In genomic region chr1:118981943-118982804, GRCm38 (mm10) we compare ENCODE assay signal across 9 mouse cellular contexts.
DNase-seq lines count a peak whose midpoint lies in the region; ATAC-seq and TF ChIP-seq lines count a peak whose summit lies in the region.
"Had no signal": no experiment of that assay in that cellular context is flagged by ENCODE, and none has a peak within 500 bp of the region (broad histone marks: within the 10 kb centered on the region; RNA-seq: fewer than 3 reads in every experiment).

No protein-coding gene starts in this region.

- peak; percentile 90 for ATAC-seq in embryonic facial prominence, embryonic 15.5 days (ENCODE audit: insufficient number of reproducible peaks, low FRiP score, low TSS enrichment, low read depth)
- peak; percentile 74 for ATAC-seq in heart, embryonic 12.5 days (ENCODE audit: insufficient number of reproducible peaks, low FRiP score)
- peak; percentile 90 for ATAC-seq in lung, embryonic 14.5 days (ENCODE audit: insufficient read depth)

- peak overlapping the region; percentile 26 for H3K4me3 ChIP-seq in embryonic facial prominence, embryonic 15.5 days (replicated peaks)
- H3K4me3 ChIP-seq in heart, embryonic 12.5 days: peak overlapping the region; percentile 11; the same call in 1 of the 2 replicates
- peak overlapping the region; percentile 2 for H3K4me3 ChIP-seq in lung, embryonic 14.5 days (ENCODE audit: low read depth, low read length)
- H3K4me3 ChIP-seq: erythroblast, embryonic 14.5 days had no signal

- H3K27ac ChIP-seq in embryonic facial prominence, embryonic 15.5 days (replicated peaks): peak overlapping the region; percentile 91
- H3K27ac ChIP-seq in heart, embryonic 12.5 days (ENCODE audit: poor library complexity, severe bottlenecking): peak overlapping the region; percentile 55
- peak overlapping the region; percentile 92 for H3K27ac ChIP-seq in lung, embryonic 14.5 days (ENCODE audit: low read depth)

- H3K4me1 ChIP-seq in embryonic facial prominence, embryonic 15.5 days: peaks cover 91% of the 10 kb centered on the region
- peaks cover 49% of the 10 kb centered on the region for H3K4me1 ChIP-seq in heart, embryonic 12.5 days (replicated peaks)
- H3K4me1 ChIP-seq in lung, embryonic 14.5 days (ENCODE audit: insufficient read depth): peaks cover 25% of the 10 kb centered on the region; the same call in 1 of the 2 replicates

- 12% methylated on average over 16 of the region's 16 CpGs for WGBS in embryonic facial prominence, embryonic 15.5 days
- WGBS in heart, embryonic 12.5 days: 29% methylated on average over 16 of the region's 16 CpGs
- 7% methylated on average over 16 of the region's 16 CpGs for WGBS in lung, embryonic 14.5 days

- H3K9me3 ChIP-seq in embryonic facial prominence, embryonic 15.5 days (replicated peaks): no peaks in the 10 kb centered on the region
- no peaks in the 10 kb centered on the region for H3K9me3 ChIP-seq in heart, embryonic 12.5 days (replicated peaks)
- no peaks in the 10 kb centered on the region for H3K9me3 ChIP-seq in lung, embryonic 14.5 days (ENCODE audit: low read depth, low read length)

- H3K27me3 ChIP-seq in embryonic facial prominence, embryonic 15.5 days: no peaks in the 10 kb centered on the region
- no peaks in the 10 kb centered on the region for H3K27me3 ChIP-seq in heart, embryonic 12.5 days (replicated peaks)
- H3K27me3 ChIP-seq in lung, embryonic 14.5 days (ENCODE audit: insufficient read depth, low read length): no peaks in the 10 kb centered on the region

- no peak overlapping the region for H3K9ac ChIP-seq in embryonic facial prominence, embryonic 15.5 days
- H3K9ac ChIP-seq in heart, embryonic 12.5 days: 0 out of 2 replicates have a peak overlapping the region, but pooled peaks have one; percentile 11
- H3K9ac ChIP-seq in lung, embryonic 14.5 days: no peak overlapping the region

- TF ChIP-seq CTCF in lung, embryonic 14.5 days (IDR thresholded peaks at IDR 0.05; ENCODE audit: low read depth): no peak

- H3K4me2 ChIP-seq in embryonic facial prominence, embryonic 15.5 days (replicated peaks): peak overlapping the region; percentile 48
- peak overlapping the region; percentile 50 for H3K4me2 ChIP-seq in heart, embryonic 12.5 days
- peak overlapping the region; percentile 50 for H3K4me2 ChIP-seq in lung, embryonic 14.5 days

- 0 out of 2 replicates have a peak, but pooled peaks cover 4% of the 10 kb centered on the region for H3K36me3 ChIP-seq in embryonic facial prominence, embryonic 15.5 days
- H3K36me3 ChIP-seq in heart, embryonic 12.5 days: no peaks in the 10 kb centered on the region
- no peaks in the 10 kb centered on the region for H3K36me3 ChIP-seq in lung, embryonic 14.5 days (ENCODE audit: insufficient read depth)

- DNase-seq in cerebellum, postnatal 14 days: peak; percentile 65 to 79
- no peak for DNase-seq in cerebellum, adult 8-10 months
- DNase-seq in kidney, postnatal 14 days: peak; percentile 67
- DNase-seq in lung, embryonic 14.5 days: peak; percentile 97
- DNase-seq in ovary, postnatal 14 days (ENCODE audit: low spot score): peak; percentile 70
- no peak for DNase-seq in thymus, postnatal 36 days

Comparison
In these comparisons a context has a peak if more than half of its experiments do, and no peak if none do; other contexts are left out.
1. DNase-seq: peak in cerebellum, postnatal 14 days (2 of 2), kidney, postnatal 14 days (single experiment), lung, embryonic 14.5 days (single experiment) and ovary, postnatal 14 days (single experiment); none in cerebellum, adult 8-10 months (single experiment) and thymus, postnatal 36 days (0 of 2).
2. Peak in every context shown above with its lines, with median percentiles within 50 percentile points of each other: ATAC-seq, H3K27ac ChIP-seq, H3K4me2 ChIP-seq and H3K4me3 ChIP-seq.